Mouse (Mus musculus) macrophage (primary cell): Measurements from ENCODE around the gene 1500009C09Rik. TPM values are rescaled to one million over a fixed set of nuclear protein-coding genes. Genes with fewer than 3 reads are reported as not detected.
"Not testable (repeated sequence)": the region's sequence is repeated elsewhere in the genome, so short reads cannot be mapped to it uniquely, and the experiment has no call there.

ENCODE experiments used
- H3K27ac ChIP-seq: fragments of 350-480 bp; formaldehyde crosslinking; 2 replicates; pipeline ENCODE4 v1.9.0; 2021
- H3K36me3 ChIP-seq: fragments of 350-480 bp; formaldehyde crosslinking; 2 replicates; pipeline ENCODE4 v1.9.0; 2021; ENCODE audit errors: inconsistent target
- H3K4me3 ChIP-seq: fragments of 350-480 bp; formaldehyde crosslinking; 2 replicates; pipeline ENCODE4 v1.9.0; 2021; ENCODE audit errors: inconsistent target
- H3K79me2 ChIP-seq: fragments of 350-480 bp; formaldehyde crosslinking; 2 replicates; pipeline ENCODE4 v1.9.0; 2021; ENCODE audit errors: inconsistent target
- WGBS: methylation state at CpG from one replicate; pipeline ENCODE4 v1.1.7; 2026; ENCODE audit warnings: inconsistent platforms; ENCODE audit not compliant: missing documents; 5-methylcytosine and 5-hydroxymethylcytosine counted together
- polyA plus RNA-seq: library from polyadenylated mRNA; stranded (reverse); fragments of 250-400 nt; gene quantifications from 3 replicates; pipeline ENCODE4 v1.2.4, GENCODE M21; 2018; ENCODE audit warnings: inconsistent platforms

The 1500009C09Rik gene
- polyA plus RNA-seq, 1 experiment from 2014 or later = not detected

GRCm38 (mm10) chr15:82229542-82230045, 22.6 kb upstream of the 1500009C09Rik start:
- 95% methylated on average over 11 of the region's 11 CpGs for WGBS
- Histone ChIP-seq H3K79me2 (no peaks in the 10 kb centered on the region), H3K4me3 (no peak overlapping the region), H3K27ac (no peak overlapping the region), H3K36me3 (no peaks in the 10 kb centered on the region)

GRCm38 (mm10) chr15:82230098-82230611, 22.0 kb upstream of the 1500009C09Rik start:
- H3K27ac ChIP-seq = no peak overlapping the region
- no peak overlapping the region for H3K4me3 ChIP-seq
- WGBS = 94% methylated on average over 6 of the region's 6 CpGs
- no peaks in the 10 kb centered on the region for H3K36me3 ChIP-seq
- H3K79me2 ChIP-seq = no peaks in the 10 kb centered on the region

GRCm38 (mm10) chr15:82231100-82231499, 21.1 kb upstream of the 1500009C09Rik start:
- Histone ChIP-seq H3K4me3 (no peak overlapping the region), H3K79me2 (no peaks in the 10 kb centered on the region), H3K27ac (no peak overlapping the region), H3K36me3 (no peaks in the 10 kb centered on the region)
- WGBS = 79% methylated on average over 2 of the region's 4 CpGs

- Histone ChIP-seq H3K79me2 (no peaks in the 10 kb centered on the region), H3K4me3 (no peak overlapping the region), H3K36me3 (no peaks in the 10 kb centered on the region), H3K27ac (no peak overlapping the region)
- WGBS = 73% methylated on average over 11 of the region's 11 CpGs
These were observed 20.4 kb upstream of the 1500009C09Rik start for GRCm38 (mm10) chr15:82231591-82232378.

- Histone ChIP-seq H3K79me2 (no peaks in the 10 kb centered on the region), H3K36me3 (no peaks in the 10 kb centered on the region), H3K4me3 (no peak overlapping the region), H3K27ac (no peak overlapping the region)
- 96% methylated on average over 4 of the region's 4 CpGs for WGBS
These were observed 19.5 kb upstream of the 1500009C09Rik start for GRCm38 (mm10) chr15:82232651-82233050.

GRCm38 (mm10) chr15:82235661-82236060, 16.5 kb upstream of the 1500009C09Rik start:
- 41% methylated on average over 10 of the region's 10 CpGs for WGBS
- H3K36me3 ChIP-seq = no peaks in the 10 kb centered on the region
- H3K27ac ChIP-seq = no peak overlapping the region
- H3K4me3 ChIP-seq = no peak overlapping the region
- H3K79me2 ChIP-seq = no peaks in the 10 kb centered on the region

GRCm38 (mm10) chr15:82236565-82236964, 15.6 kb upstream of the 1500009C09Rik start:
- Histone ChIP-seq H3K79me2 (no peaks in the 10 kb centered on the region), H3K27ac (no peak overlapping the region), H3K4me3 (no peak overlapping the region), H3K36me3 (no peaks in the 10 kb centered on the region)
- 37% methylated on average over 5 of the region's 5 CpGs for WGBS

- no peaks in the 10 kb centered on the region for H3K79me2 ChIP-seq
- H3K36me3 ChIP-seq = no peaks in the 10 kb centered on the region
- 67% methylated on average over 3 of the region's 3 CpGs for WGBS
- peak overlapping the region; percentile 74 for H3K4me3 ChIP-seq
- H3K27ac ChIP-seq = no peak overlapping the region
These were observed 8.9 kb upstream of the 1500009C09Rik start for GRCm38 (mm10) chr15:82243311-82243710.

GRCm38 (mm10) chr15:82243742-82244114, 8.5 kb upstream of the 1500009C09Rik start:
- Histone ChIP-seq H3K79me2 (no peaks in the 10 kb centered on the region), H3K4me3 (peak overlapping the region; percentile 74), H3K36me3 (no peaks in the 10 kb centered on the region), H3K27ac (peak overlapping the region; percentile 37; the same call in 1 of the 2 replicates)
- WGBS = 3% methylated on average over 12 of the region's 12 CpGs

- no peaks in the 10 kb centered on the region for H3K36me3 ChIP-seq
- peak within 1 kb of the TSS; percentile 74 for H3K4me3 ChIP-seq
- under 1% methylated on average over 65 of the region's 65 CpGs for WGBS
- H3K27ac ChIP-seq = peak within 1 kb of the TSS; percentile 37; the same call in 1 of the 2 replicates
- no peaks in the 10 kb centered on the region for H3K79me2 ChIP-seq
These were observed 7.9 kb upstream of the 1500009C09Rik start, which contains the start of gene Cenpm for GRCm38 (mm10) chr15:82244115-82244804. Gene Cenpm, minus strand, starts transcription at chr15:82244748.

GRCm38 (mm10) chr15:82244805-82245161, 7.4 kb upstream of the 1500009C09Rik start:
- peak overlapping the region; percentile 74; the same call in 1 of the 2 replicates for H3K4me3 ChIP-seq
- WGBS = 24% methylated on average over 9 of the region's 9 CpGs
- H3K79me2 ChIP-seq, H3K36me3 ChIP-seq: not testable (repeated sequence)
- 0 out of 2 replicates have a peak overlapping the region, but pooled peaks have one; percentile 10 for H3K27ac ChIP-seq

- H3K27ac ChIP-seq = no peak overlapping the region
- 63% methylated on average over 3 of the region's 3 CpGs for WGBS
- no peak overlapping the region for H3K4me3 ChIP-seq
- H3K79me2 ChIP-seq = no peaks in the 10 kb centered on the region
- H3K36me3 ChIP-seq = no peaks in the 10 kb centered on the region
These were observed 4.9 kb upstream of the 1500009C09Rik start for GRCm38 (mm10) chr15:82247131-82247776.

- 79% methylated on average over 3 of the region's 3 CpGs for WGBS
- H3K79me2 ChIP-seq = no peaks in the 10 kb centered on the region
- H3K27ac ChIP-seq = no peak overlapping the region
- H3K4me3 ChIP-seq = no peak overlapping the region
- H3K36me3 ChIP-seq = no peaks in the 10 kb centered on the region
These were observed 618 bp upstream of the 1500009C09Rik start for GRCm38 (mm10) chr15:82251579-82251978.

- Histone ChIP-seq H3K79me2 (no peaks in the 10 kb centered on the region), H3K36me3 (no peaks in the 10 kb centered on the region), H3K27ac (no peak overlapping the region), H3K4me3 (no peak overlapping the region)
- 58% methylated on average over 4 of the region's 4 CpGs for WGBS
These were observed 3.1 kb downstream of the 1500009C09Rik start for GRCm38 (mm10) chr15:82255248-82255647.
